Comparison of ENCODE assay signal across 21 mouse cellular contexts in genomic region chr5:76048103-76048874, GRCm38 (mm10).
DNase-seq lines count a peak whose midpoint lies in the region; ATAC-seq and TF ChIP-seq lines count a peak whose summit lies in the region.
"Had no signal": no experiment of that assay in that cellular context is flagged by ENCODE, and none has a peak within 500 bp of the region (broad histone marks: within the 10 kb centered on the region; RNA-seq: fewer than 3 reads in every experiment).

No protein-coding gene starts in this region.

- no peak overlapping the region for H3K4me3 ChIP-seq in limb, embryonic 13.5 days
- no peak overlapping the region for H3K4me3 ChIP-seq in limb, embryonic 10.5 days
- H3K4me3 ChIP-seq in limb, embryonic 14.5 days (replicated peaks; ENCODE audit: low read length) = no peak overlapping the region
- H3K4me3 ChIP-seq: embryonic facial prominence, embryonic 15.5 days; layer of hippocampus, adult 2 months; midbrain, embryonic 10.5 days; neural tube, embryonic 15.5 days had no signal

- peaks cover 10% of the 10 kb centered on the region for H3K4me1 ChIP-seq in limb, embryonic 13.5 days
- 0 out of 2 replicates have a peak, but pooled peaks cover 4% of the 10 kb centered on the region for H3K4me1 ChIP-seq in limb, embryonic 10.5 days
- H3K4me1 ChIP-seq in limb, embryonic 14.5 days (ENCODE audit: control insufficient read depth, insufficient read depth, low read length) = peaks cover 9% of the 10 kb centered on the region
- H3K4me1 ChIP-seq: embryonic facial prominence, embryonic 15.5 days; midbrain, embryonic 10.5 days; neural tube, embryonic 15.5 days had no signal

- 66% methylated on average over 9 of the region's 9 CpGs for WGBS in limb, embryonic 13.5 days
- WGBS in limb, embryonic 10.5 days = 83% methylated on average over 9 of the region's 9 CpGs
- 64% methylated on average over 9 of the region's 9 CpGs for WGBS in limb, embryonic 14.5 days

- no peak overlapping the region for H3K27ac ChIP-seq in limb, embryonic 13.5 days
- no peak overlapping the region for H3K27ac ChIP-seq in limb, embryonic 10.5 days
- no peak overlapping the region for H3K27ac ChIP-seq in limb, embryonic 14.5 days (replicated peaks; ENCODE audit: low read depth, low read length)
- H3K27ac ChIP-seq: embryonic facial prominence, embryonic 15.5 days; hindbrain, embryonic 14.5 days; layer of hippocampus, adult 2 months; liver, embryonic 14.5 days; midbrain, embryonic 10.5 days; neural tube, embryonic 15.5 days had no signal

- no peak for TF ChIP-seq POLR2A in limb, embryonic 14.5 days (IDR thresholded peaks at IDR 0.05; ENCODE audit: borderline replicate concordance, extremely low read depth, insufficient read depth, insufficient read length)

- ATAC-seq in limb, embryonic 13.5 days (ENCODE audit: low FRiP score, low read depth) = peak; percentile 40; the same call in 1 of the 2 replicates
- ATAC-seq in limb, embryonic 14.5 days (ENCODE audit: low FRiP score, low read depth) = 0 out of 2 replicates have a peak, but pooled peaks have one; percentile 53
- ATAC-seq in neutrophil, adult 5-6 weeks (ENCODE audit: extremely low read depth, insufficient number of reproducible peaks, low FRiP score, poor library complexity, severe bottlenecking) = peak; percentile 76
- ATAC-seq: intestine, postnatal 0 days had no signal

- H3K9me3 ChIP-seq in limb, embryonic 13.5 days = no peaks in the 10 kb centered on the region
- no peaks in the 10 kb centered on the region for H3K9me3 ChIP-seq in limb, embryonic 10.5 days (replicated peaks)
- H3K9me3 ChIP-seq in limb, embryonic 14.5 days (ENCODE audit: control insufficient read depth, low read length) = no peaks in the 10 kb centered on the region
- H3K9me3 ChIP-seq: embryonic facial prominence, embryonic 15.5 days; G1E; midbrain, embryonic 10.5 days; neural tube, embryonic 15.5 days had no signal

- intact Hi-C loops in gastrocnemius, postnatal 14 days (cut with DNase I; ENCODE audit: low total_unique reads) = no loop called here

- H3K9ac ChIP-seq in limb, embryonic 13.5 days = no peak overlapping the region
- H3K9ac ChIP-seq in limb, embryonic 14.5 days (ENCODE audit: low read depth, low read length, severe bottlenecking) = no peak overlapping the region
- H3K9ac ChIP-seq: embryonic facial prominence, embryonic 15.5 days; hindbrain, embryonic 14.5 days; liver, embryonic 14.5 days; neural tube, embryonic 15.5 days had no signal

- H3K27me3 ChIP-seq in limb, embryonic 13.5 days = no peaks in the 10 kb centered on the region
- H3K27me3 ChIP-seq in limb, embryonic 10.5 days (ENCODE audit: low read depth, poor library complexity, severe bottlenecking) = peaks cover 8% of the 10 kb centered on the region; the same call in 1 of the 2 replicates
- no peaks in the 10 kb centered on the region for H3K27me3 ChIP-seq in limb, embryonic 14.5 days (ENCODE audit: control insufficient read depth, insufficient read depth, low read length)
- H3K27me3 ChIP-seq: embryonic facial prominence, embryonic 15.5 days; neural tube, embryonic 15.5 days had no signal

- no peak for DNase-seq in limb, embryonic 10.5 days (ENCODE audit: low spot score)
- DNase-seq in NIH3T3 (ENCODE audit: low read depth) = peak; percentile 31
- DNase-seq in limb, embryonic 14.5 days (ENCODE audit: low spot score) = peak; percentile 63
- DNase-seq in gastrocnemius, postnatal 14 days = no peak
- DNase-seq in lung, postnatal 4 days = no peak
- DNase-seq: adrenal gland, adult 2 months; cerebellum, adult 11-12 months; cerebellum, postnatal 36 days; heart, postnatal 10 days; retina, postnatal 1 day; right cerebral cortex, postnatal 4 days had no signal

- H3K36me3 ChIP-seq in limb, embryonic 13.5 days = no peaks in the 10 kb centered on the region
- H3K36me3 ChIP-seq in limb, embryonic 10.5 days = no peaks in the 10 kb centered on the region
- no peaks in the 10 kb centered on the region for H3K36me3 ChIP-seq in limb, embryonic 14.5 days (ENCODE audit: control insufficient read depth, insufficient read depth, low read length)
- H3K36me3 ChIP-seq: embryonic facial prominence, embryonic 15.5 days; G1E; midbrain, embryonic 10.5 days; neural tube, embryonic 15.5 days had no signal

- no peak overlapping the region for H3K4me2 ChIP-seq in limb, embryonic 13.5 days (replicated peaks)
- no peak overlapping the region for H3K4me2 ChIP-seq in limb, embryonic 14.5 days (replicated peaks; ENCODE audit: low read depth, low read length, severe bottlenecking)
- H3K4me2 ChIP-seq: embryonic facial prominence, embryonic 15.5 days; hindbrain, embryonic 14.5 days; neural tube, embryonic 15.5 days had no signal

Comparison
In these comparisons a context has a peak if more than half of its experiments do, and no peak if none do; other contexts are left out.
1. DNase-seq: peak in NIH3T3 (single experiment) and limb, embryonic 14.5 days (single experiment); none in limb, embryonic 10.5 days (single experiment), gastrocnemius, postnatal 14 days (single experiment) and lung, postnatal 4 days (0 of 2).
2. Peak in every context shown above with its lines, with median percentiles within 50 percentile points of each other: ATAC-seq.